Mouse (Mus musculus) limb, embryonic 12.5 days (tissue): ENCODE measurements around the gene Ssc5d. TPM values are rescaled to one million over a fixed set of nuclear protein-coding genes. Genes with fewer than 3 reads are reported as not detected.

Experiments used
- ATAC-seq: fragments of 200-750 bp; cut with Nextera tagmentation; 2 replicates; pipeline ENCODE4 v1.8.0; 2017; ENCODE audit warnings: low read depth, moderate TSS enrichment; ENCODE audit not compliant: insufficient number of reproducible peaks, insufficient read depth, low FRiP score, low TSS enrichment
- H3K27ac ChIP-seq: fragments of 300-500 bp; sonication (generic); 2 replicates; pipeline ENCODE4 v1.5.1; 2016; ENCODE audit warnings: mild to moderate bottlenecking, moderate library complexity
- H3K27me3 ChIP-seq: fragments of 300-500 bp; sonication (generic); 2 replicates; pipeline ENCODE4 v1.6.1; 2016; ENCODE audit warnings: mild to moderate bottlenecking, moderate library complexity
- H3K36me3 ChIP-seq: fragments of 300-500 bp; sonication (generic); 2 replicates; pipeline ENCODE4 v1.6.1; 2016; ENCODE audit warnings: mild to moderate bottlenecking, moderate library complexity
- H3K4me1 ChIP-seq: fragments of 300-500 bp; sonication (generic); replicated peaks from 2 replicates; pipeline ENCODE4 v1.6.1; 2016
- H3K4me2 ChIP-seq: fragments of 300-500 bp; sonication (generic); 2 replicates; pipeline ENCODE4 v1.6.1; 2016; ENCODE audit warnings: mild to moderate bottlenecking, moderate library complexity
- H3K4me3 ChIP-seq: fragments of 300-500 bp; sonication (generic); replicated peaks from 2 replicates; pipeline ENCODE4 v1.5.1; 2016; ENCODE audit warnings: mild to moderate bottlenecking
- H3K9ac ChIP-seq: fragments of 300-500 bp; sonication (generic); replicated peaks from 2 replicates; pipeline ENCODE4 v1.6.1; 2016; ENCODE audit warnings: mild to moderate bottlenecking, moderate library complexity
- H3K9me3 ChIP-seq: fragments of 300-500 bp; sonication (generic); 2 replicates; pipeline ENCODE4 v1.6.1; 2016; ENCODE audit warnings: mild to moderate bottlenecking, moderate library complexity
- WGBS: fragments of 180-500 bp; shearing (Covaris S2); methylation state at CpG from one replicate; pipeline ENCODE4 v1.1.7; 2016; 5-methylcytosine and 5-hydroxymethylcytosine counted together
- polyA plus RNA-seq: library from polyadenylated mRNA; unstranded; fragments of >200 nt; fragmentation: Nextera tagmentation; extraction: Ambion mirVana; gene quantifications from 2 replicates; pipeline ENCODE4 v1.2.1, GENCODE M21; 2016

The Ssc5d gene
- polyA plus RNA-seq, 1 experiment from 2014 or later = 2.5 TPM

DNA sequence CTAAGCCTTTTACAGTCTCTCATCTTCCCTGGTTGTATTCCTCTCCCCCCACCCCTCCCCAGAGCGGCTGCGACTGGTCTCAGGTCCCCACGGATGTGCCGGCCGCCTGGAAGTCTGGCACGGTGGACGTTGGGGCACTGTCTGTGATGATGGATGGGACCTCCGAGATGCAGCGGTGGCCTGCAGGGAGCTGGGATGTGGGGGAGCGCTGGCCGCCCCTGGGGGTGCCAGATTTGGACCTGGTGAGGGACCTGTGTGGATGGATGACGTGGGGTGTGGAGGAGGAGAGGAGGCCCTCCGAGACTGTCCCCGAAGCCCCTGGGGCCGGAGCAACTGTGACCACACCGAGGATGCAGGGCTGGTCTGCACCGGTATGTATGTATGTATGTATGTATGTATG, 2.7 kb downstream of the Ssc5d start:
- Histone ChIP-seq H3K4me2 (no peak overlapping the region), H3K27me3 (no peaks in the 10 kb centered on the region), H3K9ac (no peak overlapping the region; the same call in 1 of the 2 replicates), H3K9me3 (no peaks in the 10 kb centered on the region), H3K27ac (no peak overlapping the region), H3K36me3 (no peaks in the 10 kb centered on the region), H3K4me1 (peaks cover 45% of the 10 kb centered on the region), H3K4me3 (no peak overlapping the region)
- ATAC-seq = no peak
- WGBS = 66% methylated on average over 17 of the region's 17 CpGs

DNA sequence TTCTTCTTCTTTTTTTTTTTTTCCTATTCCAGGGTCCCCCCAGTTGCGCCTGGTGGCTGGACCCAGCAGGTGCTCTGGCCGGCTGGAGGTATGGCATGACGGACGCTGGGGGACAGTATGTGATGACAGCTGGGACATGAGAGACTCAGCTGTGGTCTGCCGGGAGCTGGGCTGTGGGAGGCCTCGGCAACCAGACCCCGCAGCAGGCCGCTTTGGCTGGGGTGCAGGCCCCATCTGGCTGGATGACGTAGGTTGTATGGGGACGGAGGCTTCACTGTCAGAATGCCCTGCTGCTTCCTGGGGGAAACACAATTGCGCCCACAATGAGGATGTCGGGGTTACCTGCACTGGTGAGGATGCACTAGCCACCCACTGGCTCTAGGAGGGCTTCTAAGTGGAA, 7.5 kb downstream of the Ssc5d start:
- Histone ChIP-seq H3K4me2 (no peak overlapping the region), H3K4me3 (no peak overlapping the region), H3K27me3 (no peaks in the 10 kb centered on the region), H3K4me1 (no peaks in the 10 kb centered on the region), H3K9me3 (peaks cover 6% of the 10 kb centered on the region), H3K27ac (no peak overlapping the region), H3K36me3 (no peaks in the 10 kb centered on the region), H3K9ac (no peak overlapping the region)
- no peak for ATAC-seq
- 77% methylated on average over 12 of the region's 12 CpGs for WGBS

DNA sequence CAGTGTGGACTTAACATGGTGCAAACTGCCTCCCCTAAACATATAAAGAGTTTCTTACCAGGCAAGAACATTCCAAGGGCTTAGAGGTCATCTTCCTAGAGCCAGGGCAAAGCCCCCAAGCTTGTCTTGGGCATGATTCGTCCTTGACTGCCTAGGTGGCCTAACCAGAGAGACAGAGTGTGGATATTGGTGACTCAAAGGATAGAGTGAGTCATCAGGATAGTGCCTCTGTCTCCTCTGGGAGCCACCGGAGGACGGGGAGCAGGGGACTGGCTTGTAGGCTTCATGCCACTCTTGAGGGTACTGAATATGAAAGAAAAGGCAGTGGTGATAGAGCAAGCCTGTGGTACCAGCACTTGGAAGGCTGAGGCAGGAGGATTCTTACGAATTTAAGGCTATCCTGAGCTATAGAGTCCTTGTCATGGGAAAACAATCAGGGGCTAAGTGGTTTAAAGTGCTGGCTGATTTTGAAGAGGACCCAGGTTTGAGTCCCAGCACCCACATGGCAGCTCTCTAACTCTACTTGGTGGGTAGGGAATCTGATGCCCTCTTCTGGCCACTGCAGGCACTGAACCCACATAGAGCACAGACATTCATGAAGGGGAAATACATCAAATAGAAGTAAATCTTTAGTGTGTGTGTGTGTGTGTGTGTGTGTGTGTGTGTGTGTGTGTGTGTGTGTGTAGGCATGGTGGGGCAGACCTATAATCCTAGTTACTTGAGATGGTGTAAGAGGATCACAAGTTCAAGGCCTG, 8.8 kb downstream of the Ssc5d start:
- H3K4me2 ChIP-seq = no peak overlapping the region
- WGBS = 88% methylated on average over 4 of the region's 4 CpGs
- no peak for ATAC-seq

DNA sequence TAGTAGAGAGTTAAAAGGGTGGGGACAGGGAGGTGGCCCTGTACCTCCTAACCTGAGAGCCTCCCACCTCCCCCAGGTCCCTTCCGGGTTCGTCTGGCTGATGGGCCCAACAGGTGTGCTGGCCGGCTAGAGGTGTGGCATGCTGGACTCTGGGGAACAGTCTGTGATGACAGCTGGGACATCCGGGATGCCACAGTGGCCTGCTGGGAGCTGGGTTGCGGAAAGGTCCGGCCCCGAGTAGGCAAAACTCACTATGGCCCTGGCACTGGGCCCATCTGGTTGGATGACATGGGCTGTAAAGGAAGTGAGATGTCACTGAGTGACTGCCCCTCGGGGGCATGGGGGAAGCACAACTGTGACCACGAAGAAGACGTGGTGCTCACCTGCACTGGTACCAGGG, 11.2 kb downstream of the Ssc5d start:
- Histone ChIP-seq H3K4me3 (no peak overlapping the region), H3K27ac (no peak overlapping the region), H3K36me3 (no peaks in the 10 kb centered on the region), H3K4me2 (no peak overlapping the region), H3K4me1 (no peaks in the 10 kb centered on the region), H3K9ac (no peak overlapping the region), H3K9me3 (peaks cover 6% of the 10 kb centered on the region), H3K27me3 (no peaks in the 10 kb centered on the region)
- WGBS = 79% methylated on average over 10 of the region's 10 CpGs
- 0 out of 2 replicates have a peak, but pooled peaks have one; percentile 7 for ATAC-seq

More for the DNA sequence above, 8.8 kb downstream of the Ssc5d start:
- Histone ChIP-seq H3K27me3 (no peaks in the 10 kb centered on the region), H3K9ac (no peak overlapping the region), H3K27ac (no peak overlapping the region), H3K4me3 (no peak overlapping the region), H3K36me3 (no peaks in the 10 kb centered on the region), H3K9me3 (peaks cover 6% of the 10 kb centered on the region), H3K4me1 (no peaks in the 10 kb centered on the region)

DNA sequence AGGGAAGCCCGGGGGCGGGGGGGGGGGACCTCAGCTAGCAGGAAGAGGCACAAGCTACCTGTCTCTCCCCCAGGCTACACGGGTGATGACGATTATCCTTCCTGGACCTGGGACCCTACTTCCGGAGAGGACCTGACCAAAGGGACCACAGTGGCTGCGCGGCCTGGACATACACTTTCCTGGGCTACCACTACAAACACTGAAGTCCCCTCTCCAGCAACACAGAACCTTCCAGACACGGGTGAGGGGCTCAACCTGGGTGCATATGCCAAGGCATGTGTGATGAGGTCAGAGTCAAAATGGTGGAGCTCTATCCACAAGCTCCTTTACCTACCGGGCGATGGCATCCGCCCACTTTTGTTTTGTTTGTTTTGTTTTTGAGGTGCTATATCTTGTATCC, 11.8 kb downstream of the Ssc5d start:
- Histone ChIP-seq H3K4me2 (no peak overlapping the region), H3K27ac (no peak overlapping the region), H3K36me3 (no peaks in the 10 kb centered on the region), H3K4me3 (no peak overlapping the region), H3K9me3 (peaks cover 6% of the 10 kb centered on the region), H3K9ac (no peak overlapping the region), H3K4me1 (no peaks in the 10 kb centered on the region), H3K27me3 (no peaks in the 10 kb centered on the region)
- no peak for ATAC-seq
- 71% methylated on average over 11 of the region's 11 CpGs for WGBS

DNA sequence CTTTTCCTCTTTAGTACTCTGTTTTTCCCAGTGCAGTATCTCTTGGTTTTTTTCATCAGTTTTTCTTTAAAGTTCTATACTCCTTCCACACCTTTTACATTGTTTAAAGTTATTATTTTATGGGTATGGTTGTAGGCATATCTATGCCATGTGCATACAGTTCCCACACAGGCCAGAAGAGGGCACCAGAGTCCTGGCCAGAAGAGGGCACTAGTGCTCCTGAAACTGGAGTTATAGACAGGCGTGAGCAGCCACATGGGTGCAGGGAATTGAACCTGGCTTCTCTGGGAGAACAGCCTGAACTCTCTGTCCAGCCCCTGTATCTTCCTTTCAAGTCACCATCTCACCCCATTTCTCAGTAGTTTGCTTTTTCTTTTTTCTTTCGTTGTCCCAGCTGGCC, 12.9 kb downstream of the Ssc5d start:
- no peaks in the 10 kb centered on the region for H3K4me1 ChIP-seq
- no peaks in the 10 kb centered on the region for H3K36me3 ChIP-seq
- peaks cover 6% of the 10 kb centered on the region for H3K9me3 ChIP-seq
- WGBS = 49% methylated on average over 2 of the region's 2 CpGs
- H3K9ac ChIP-seq = no peak overlapping the region
- H3K4me2 ChIP-seq = no peak overlapping the region
- H3K27me3 ChIP-seq = no peaks in the 10 kb centered on the region
- no peak for ATAC-seq
- no peak overlapping the region for H3K27ac ChIP-seq
- no peak overlapping the region for H3K4me3 ChIP-seq

DNA sequence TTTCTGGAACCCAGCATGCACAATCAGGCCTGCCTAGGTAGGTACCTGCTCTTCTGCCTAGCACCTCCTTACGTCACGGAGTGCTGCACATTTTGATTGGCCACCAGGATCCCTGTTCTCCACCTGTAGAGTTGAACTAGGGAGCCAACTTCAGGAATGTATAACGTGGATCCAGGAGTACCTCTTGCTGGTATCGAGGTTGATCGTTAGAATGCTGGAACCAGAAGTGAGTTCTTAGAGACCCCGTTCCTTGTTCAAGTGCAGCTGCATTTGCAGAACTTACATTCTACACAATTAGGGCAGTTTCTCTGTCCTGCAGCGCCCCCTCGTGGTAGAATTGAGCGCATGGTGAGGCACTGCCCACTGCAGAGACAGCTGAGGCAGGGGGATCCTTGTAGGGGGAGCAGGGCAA, 14.5 kb downstream of the Ssc5d start:
- Histone ChIP-seq H3K4me3 (no peak overlapping the region), H3K9me3 (no peaks in the 10 kb centered on the region), H3K27ac (no peak overlapping the region), H3K4me1 (no peaks in the 10 kb centered on the region), H3K9ac (no peak overlapping the region), H3K36me3 (no peaks in the 10 kb centered on the region), H3K4me2 (no peak overlapping the region), H3K27me3 (no peaks in the 10 kb centered on the region)
- WGBS = 21% methylated on average over 9 of the region's 9 CpGs
- no peak for ATAC-seq

DNA sequence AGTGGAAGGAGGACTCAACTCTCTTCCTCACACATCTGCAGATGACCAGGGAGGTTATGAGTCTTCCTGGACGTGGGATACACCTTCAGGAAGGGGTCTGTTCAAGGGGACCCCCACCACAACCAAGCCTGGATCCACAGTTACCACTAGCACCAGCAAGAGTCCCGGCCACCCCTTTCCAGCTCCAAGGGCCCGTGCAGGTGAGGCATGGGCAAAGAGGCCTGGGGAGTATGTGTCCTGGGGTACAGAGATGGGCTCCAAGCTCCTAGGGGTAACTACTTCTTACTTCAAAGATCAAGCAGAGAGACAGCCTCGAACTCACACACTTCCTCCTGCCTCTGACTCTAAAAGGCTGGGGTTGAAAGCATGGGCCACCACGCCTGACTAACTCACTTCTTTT, 17.1 kb downstream of the Ssc5d start:
- H3K4me1 ChIP-seq = 0 out of 2 replicates have a peak, but pooled peaks cover 2% of the 10 kb centered on the region
- no peaks in the 10 kb centered on the region for H3K36me3 ChIP-seq
- no peaks in the 10 kb centered on the region for H3K9me3 ChIP-seq
- WGBS = 52% methylated on average over 5 of the region's 5 CpGs
- no peaks in the 10 kb centered on the region for H3K27me3 ChIP-seq
- H3K27ac ChIP-seq = no peak overlapping the region
- no peak overlapping the region for H3K9ac ChIP-seq
- H3K4me3 ChIP-seq = no peak overlapping the region
- no peak overlapping the region for H3K4me2 ChIP-seq
- ATAC-seq = no peak

DNA sequence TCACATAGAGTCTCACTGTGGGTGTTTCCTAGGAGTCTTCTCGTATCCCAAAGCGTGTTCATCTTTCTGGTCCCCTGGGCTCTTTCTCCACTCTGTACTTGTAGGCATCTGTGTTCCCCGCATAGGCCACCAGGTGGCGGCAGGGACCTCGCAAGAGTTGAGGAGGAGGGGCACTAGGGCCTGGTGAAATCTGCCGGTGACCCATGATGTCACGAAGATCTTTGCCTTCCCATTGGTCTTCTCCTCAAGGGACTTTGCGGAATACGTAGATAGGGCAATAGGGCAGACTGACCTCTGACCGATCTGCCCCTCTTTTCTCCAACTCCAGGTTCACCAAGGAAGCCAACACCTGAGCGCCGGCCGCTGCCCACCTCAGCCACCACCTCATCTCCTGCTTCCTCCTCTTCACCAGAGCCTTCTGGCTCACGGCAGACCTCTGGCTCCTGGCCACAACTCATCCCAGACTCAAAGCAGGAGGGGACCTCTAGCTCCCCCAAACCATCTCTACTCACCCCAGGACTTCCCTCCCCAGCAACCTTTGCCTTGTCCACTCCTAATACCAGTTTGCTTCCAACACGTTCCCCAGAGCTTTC, 17.7 kb downstream of the Ssc5d start:
- 15% methylated on average over 15 of the region's 15 CpGs for WGBS
- Histone ChIP-seq H3K4me1 (0 out of 2 replicates have a peak, but pooled peaks cover 4% of the 10 kb centered on the region), H3K9ac (no peak overlapping the region), H3K4me3 (peak overlapping the region; percentile 29), H3K36me3 (no peaks in the 10 kb centered on the region), H3K4me2 (peak overlapping the region; percentile 50), H3K27me3 (no peaks in the 10 kb centered on the region), H3K9me3 (no peaks in the 10 kb centered on the region), H3K27ac (no peak overlapping the region)
- peak; percentile 57 for ATAC-seq

DNA sequence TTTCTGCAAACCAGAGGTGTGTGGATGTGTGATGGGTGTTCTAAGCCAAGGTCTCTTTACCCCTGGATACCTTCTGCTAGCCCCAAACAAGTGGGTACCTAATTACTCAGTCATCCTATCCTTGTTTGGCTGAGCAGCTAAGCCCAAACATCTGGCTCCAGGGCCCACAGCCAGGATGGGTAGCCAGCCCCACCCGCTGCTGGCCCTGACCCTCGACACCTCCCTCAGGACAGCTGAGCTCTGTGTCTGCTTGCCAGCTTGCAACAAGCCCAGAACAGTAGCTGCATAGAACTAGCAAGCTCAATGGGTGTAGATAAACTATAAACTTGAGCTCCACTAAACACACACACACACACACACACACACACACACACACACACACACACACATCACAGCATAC, 22.3 kb downstream of the Ssc5d start:
- H3K9me3 ChIP-seq = peaks cover 4% of the 10 kb centered on the region; the same call in 1 of the 2 replicates
- WGBS = 12% methylated on average over 2 of the region's 2 CpGs
- H3K36me3 ChIP-seq = no peaks in the 10 kb centered on the region
- no peak overlapping the region for H3K4me2 ChIP-seq
- no peak overlapping the region for H3K4me3 ChIP-seq
- no peak overlapping the region for H3K9ac ChIP-seq
- H3K4me1 ChIP-seq = 0 out of 2 replicates have a peak, but pooled peaks cover 4% of the 10 kb centered on the region
- ATAC-seq = no peak
- H3K27me3 ChIP-seq = no peaks in the 10 kb centered on the region
- H3K27ac ChIP-seq = no peak overlapping the region

DNA sequence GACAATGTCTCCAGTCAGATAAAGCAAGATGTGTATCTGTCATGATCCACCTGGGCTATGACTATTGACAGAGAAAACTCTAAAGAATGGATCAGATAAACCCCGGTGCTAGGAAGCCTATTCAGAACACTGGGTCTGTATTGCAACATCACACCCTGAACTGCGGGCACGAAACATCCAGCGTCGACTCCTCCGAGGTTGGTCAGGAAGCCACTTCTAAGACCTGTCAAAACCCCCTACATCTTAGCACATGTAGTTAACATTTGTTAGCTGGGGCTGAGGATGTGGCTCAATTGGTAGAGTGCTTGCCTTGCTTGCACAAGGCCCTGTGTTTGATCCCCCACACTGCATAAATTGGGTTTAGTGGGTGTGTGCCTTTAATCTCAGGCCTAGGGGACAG, 22.8 kb downstream of the Ssc5d start:
- WGBS = 55% methylated on average over 6 of the region's 6 CpGs
- ATAC-seq = no peak

More for the DNA sequence above, 22.8 kb downstream of the Ssc5d start:
- Histone ChIP-seq H3K9ac (no peak overlapping the region), H3K27me3 (no peaks in the 10 kb centered on the region), H3K9me3 (peaks cover 4% of the 10 kb centered on the region; the same call in 1 of the 2 replicates), H3K4me1 (0 out of 2 replicates have a peak, but pooled peaks cover 4% of the 10 kb centered on the region), H3K4me2 (no peak overlapping the region), H3K36me3 (no peaks in the 10 kb centered on the region), H3K27ac (no peak overlapping the region), H3K4me3 (no peak overlapping the region)
